Mouse (Mus musculus) layer of hippocampus, adult 11-12 months (tissue): Measurements from ENCODE around the gene Lyst.
A peak's percentile ranks its signal among the peaks of the same experiment; 100 is the strongest.

Experiments used
- DNase-seq: peaks from one replicate; pipeline ENCODE4 v3.0.0; 2022; ENCODE audit warnings: low spot score

Gene Lyst

DNA sequence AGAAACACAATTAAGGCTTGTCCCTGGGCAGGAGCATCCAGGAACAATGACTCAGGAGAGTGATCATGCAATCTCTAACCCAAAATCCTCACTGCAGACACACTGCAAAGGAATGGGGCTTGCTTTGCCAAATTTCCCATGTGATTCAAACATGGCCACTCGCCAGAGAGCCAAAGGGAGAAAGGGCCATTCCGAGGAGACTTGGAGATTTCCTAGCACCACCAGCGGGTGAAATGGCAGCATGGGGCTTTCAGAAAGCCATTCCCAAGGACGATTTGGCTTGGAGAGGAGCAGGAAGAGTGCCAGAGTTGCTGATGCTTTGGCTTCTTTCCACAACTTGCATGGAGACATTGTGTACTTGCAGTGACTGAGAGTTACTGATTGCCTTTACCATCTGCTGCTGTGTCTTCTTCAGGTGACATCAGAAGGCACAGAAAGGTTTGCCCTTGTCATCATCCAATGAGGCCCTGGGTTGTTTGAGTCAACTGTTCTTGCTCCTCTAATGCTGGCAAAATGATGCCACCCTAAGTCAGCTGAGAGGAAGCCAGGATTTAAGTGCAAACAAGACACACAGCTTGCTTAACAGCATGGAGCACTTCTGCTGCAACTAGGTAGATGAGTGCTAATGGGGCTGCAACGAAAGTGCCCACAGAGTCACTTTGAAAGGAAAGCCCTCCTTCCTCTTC lies 16.5 kb upstream of the Lyst start:
- DNase-seq = peak; percentile 62

DNA sequence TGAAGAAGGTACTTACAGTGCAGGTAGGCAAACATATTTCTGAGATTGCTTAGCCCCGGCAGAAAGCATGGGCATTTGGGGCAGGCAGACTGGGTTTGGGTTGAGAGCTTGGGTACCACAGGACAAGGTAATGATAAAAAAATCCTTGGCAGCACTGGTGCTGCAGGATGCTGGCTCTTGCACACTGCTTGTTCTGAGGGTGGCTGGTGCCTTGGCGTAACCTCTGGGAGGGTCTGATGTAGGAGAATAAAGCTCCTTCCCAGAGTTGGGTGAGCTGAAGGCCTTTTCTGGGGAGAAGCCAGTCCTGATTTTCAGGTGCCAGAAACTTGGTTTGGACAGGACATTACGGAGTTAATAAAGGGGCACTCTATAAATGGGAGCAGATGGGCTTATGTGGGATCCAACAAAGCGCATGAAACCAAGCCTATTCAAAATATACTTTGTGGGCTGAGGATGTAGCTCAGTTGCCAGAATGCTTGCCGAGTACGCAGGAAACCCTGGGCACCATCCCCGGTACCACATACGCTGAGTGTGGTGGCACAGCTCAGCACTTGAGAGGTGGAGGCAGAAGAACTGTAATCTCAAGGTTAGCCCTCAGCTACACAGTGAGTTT lies 15.8 kb upstream of the Lyst start:
- peak; percentile 71 for DNase-seq

DNA sequence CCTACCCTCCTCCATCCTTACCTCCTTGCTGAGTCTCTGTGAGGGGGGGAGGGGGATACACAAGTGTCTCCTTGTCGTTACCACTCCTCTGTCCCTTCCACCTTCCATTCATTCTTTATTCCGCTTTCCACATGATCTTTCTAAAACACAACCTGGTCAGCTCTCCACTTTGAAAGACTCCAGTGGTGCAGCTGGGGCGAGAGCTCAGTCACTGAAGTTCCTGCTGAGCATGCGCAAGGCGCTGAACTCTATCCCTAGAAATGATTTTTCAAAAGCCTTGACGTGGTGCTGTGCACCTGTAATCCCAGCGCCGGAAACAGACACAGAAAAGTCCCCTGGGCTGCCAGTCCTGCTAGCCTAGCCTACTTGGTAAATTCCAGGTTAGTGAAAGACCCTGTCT lies 15.1 kb upstream of the Lyst start:
- no peak for DNase-seq

DNA sequence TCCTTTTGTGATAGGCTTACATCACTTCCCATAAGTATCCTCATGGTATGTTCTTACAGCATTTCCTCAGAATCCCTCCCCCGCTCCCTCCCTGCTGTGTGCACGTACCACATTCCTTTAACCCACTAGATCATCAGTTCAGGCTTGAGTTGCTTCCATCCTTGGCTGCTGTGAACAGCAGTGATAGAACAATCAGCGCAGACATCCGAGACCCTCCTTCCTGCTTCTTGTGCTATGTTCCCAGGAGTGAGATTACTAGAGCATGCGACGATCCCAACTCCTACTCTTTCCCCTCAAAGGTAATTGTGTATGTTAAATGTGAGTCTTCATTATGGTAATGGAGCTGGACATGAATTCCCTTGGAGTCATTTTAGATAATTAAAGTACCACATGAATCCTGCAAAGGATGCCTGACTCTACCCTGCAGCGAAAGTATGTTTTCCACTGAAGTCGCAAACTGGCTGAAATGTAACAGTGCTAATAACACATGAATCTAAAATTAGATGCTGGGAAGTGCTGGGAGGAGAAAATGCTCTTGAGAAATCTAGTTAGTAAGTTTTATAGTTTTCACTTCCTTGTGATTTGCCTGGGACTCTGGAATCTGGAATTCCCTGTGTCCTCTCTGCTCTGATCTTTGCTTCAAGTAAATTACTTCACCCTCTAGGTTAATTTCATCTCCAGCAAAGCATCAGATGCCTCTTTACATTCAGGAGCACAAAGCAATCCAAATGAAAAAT lies 13.6 kb upstream of the Lyst start:
- no peak for DNase-seq

DNA sequence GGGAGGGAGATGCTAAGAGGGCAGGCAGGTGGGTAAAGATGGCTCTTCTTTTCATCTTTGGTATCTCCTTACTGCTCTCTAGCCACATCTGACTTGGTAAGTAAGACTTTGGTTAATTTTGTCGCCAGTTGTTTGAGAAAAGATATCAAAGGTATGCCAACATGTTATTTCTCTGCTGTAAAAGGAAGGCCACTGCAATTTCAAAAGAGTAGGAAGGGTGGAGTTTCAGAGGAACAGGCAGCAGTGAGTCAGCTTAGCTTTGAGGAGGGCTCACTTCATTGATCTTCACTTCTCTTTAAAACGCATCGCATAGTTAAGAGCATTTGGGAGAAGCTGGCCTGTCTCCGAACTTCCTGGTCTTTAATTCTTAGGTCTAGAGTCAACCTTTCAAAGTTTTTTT lies 8.2 kb upstream of the Lyst start:
- no peak for DNase-seq

DNA sequence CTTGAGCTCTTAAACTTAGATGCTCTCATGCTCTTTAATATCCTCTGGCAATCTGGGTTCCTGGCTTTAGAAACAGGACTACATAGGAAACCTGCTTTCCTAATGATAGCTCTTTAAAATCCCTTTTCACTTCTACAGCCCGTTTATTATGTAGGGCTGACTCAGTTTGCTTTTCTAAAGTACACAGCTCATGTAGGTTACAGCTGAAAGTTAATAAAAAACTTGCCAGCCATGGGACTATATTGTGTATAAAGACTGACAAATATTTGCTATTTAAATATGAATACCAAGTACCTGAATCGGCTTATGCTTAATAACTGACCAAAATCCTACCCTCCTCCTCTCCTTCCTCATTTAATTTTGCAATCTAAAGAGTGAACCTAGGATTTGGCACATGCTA lies 6.7 kb upstream of the Lyst start:
- no peak for DNase-seq

DNA sequence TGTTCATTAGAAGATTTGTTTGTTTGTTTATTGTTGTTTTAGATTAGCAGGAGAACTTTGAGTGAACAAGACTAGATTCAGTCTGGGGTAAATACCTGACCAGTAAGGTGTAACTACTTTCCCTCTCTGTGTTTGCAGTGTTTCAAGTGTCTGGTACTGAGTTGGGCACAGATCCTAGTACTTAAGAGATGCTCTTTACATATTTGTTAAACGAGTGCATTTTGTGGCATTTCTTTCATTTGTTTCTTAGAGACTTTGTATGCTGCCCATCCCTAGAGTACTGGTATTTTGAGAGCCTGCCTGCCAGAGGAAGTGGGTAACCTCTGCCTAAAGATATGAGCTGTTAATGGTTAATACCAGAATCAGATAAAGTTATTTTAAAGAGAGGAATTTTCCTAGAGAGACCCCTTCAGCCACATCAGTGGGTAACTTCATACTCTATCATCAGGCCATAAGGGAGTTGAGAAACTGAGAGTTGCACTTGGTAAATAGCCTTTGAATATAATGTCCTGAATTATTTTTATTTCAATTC lies 2.5 kb upstream of the Lyst start:
- DNase-seq = no peak

DNA sequence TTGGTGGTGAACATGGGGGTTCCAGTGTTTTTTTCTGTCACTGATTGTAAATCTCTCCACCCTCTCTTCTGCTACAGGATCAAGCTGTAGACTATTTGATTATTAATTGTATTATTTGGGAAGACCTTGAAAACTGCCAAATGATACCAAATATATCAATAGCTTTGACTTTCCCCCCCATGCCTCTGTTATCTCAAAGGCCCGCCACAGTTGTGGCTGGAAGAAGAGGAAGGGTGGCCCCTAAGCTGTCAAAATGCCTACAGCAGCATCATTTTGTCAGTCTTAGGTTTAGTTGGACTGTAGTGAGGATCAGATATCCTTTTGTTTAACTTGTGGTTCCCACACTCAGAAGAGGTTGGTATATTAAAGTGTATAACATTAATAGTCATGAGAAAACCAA lies 1.7 kb upstream of the Lyst start:
- DNase-seq = no peak

DNA sequence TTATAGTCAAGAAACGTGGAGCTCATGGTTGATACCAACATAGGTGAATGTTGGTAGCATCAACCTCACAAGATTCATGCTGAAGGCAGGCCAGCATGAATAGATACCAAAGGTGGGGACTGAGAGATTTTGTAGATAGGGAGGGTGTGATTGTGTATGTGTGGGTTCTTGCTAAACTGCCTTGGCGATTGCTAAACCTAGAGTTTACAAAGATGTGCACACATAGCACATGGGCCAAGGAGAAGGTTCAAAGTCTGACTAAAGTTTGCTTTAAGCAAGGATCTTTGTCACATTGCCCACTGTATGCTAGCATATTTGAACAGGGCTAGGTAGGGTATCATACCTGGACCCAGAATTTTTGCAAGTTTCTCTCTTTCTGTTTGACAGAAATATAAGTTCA lies 1.2 kb upstream of the Lyst start:
- DNase-seq = no peak

DNA sequence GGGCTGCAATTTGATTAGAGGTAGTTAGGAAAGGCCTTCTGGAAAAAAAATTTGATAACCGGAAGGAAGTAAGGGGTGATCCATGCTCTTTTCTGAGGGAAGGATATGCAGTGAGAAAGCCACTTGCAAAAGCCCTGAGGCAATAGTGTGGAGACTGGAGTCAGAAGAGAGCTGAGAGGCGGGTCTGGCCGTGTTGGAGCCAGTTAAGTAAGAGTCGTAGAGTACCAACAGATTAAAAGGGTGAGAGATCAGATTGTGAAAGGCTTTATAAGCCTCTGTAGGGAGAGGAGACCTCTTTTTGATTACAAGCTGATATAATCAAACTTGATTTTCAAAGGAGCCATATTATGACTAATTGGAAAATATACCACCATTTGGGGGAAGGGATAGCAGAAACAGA lies 1.7 kb downstream of the Lyst start:
- DNase-seq = no peak

DNA sequence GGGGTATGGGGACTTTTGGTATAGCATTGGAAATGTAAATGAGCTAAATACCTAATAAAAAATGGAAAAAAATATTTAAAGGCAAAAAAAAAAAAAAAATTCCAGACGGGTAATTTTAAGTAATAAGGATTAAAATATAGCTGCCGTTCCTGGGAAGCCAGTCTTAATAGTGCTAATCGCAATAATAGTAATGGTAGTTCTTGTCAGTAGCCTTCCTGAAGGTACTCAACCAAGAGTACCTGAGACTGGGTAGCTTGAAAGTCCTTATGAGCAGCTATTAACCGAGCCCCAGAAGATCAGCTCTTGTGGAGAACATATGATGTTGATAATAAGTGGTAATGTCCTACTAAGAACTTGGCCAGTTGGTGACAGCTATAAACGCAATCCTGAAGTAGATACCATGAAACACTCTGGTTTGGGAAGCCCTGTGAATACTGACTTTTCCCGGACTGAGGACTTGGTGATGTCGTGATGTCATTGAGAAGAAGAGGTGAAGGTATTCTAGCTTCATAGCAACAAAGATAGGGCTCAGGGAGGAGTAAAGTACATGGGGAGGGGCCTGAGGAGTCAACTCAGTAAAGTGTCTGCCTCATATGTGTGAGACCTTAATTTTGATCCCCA lies 6.3 kb downstream of the Lyst start:
- no peak for DNase-seq

DNA sequence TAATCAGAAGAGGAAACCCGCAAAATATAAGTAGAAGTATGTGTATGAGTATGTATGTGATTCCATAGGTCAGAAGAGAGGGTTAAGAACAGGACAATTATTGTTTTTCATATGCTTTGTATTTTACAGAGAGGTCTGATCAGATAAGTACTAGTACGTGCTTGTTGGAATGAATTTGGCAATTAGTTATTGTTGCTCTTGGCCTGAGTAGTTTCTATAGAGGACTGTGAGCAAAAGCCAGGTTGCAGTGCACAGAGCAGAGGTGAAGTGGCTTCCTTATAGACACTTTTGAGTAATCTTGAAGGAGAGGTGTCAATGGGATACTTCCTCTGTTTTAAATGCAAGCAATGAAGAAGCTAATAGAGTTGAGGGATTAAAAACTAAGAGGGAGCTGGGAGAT lies 7.7 kb downstream of the Lyst start:
- no peak for DNase-seq

DNA sequence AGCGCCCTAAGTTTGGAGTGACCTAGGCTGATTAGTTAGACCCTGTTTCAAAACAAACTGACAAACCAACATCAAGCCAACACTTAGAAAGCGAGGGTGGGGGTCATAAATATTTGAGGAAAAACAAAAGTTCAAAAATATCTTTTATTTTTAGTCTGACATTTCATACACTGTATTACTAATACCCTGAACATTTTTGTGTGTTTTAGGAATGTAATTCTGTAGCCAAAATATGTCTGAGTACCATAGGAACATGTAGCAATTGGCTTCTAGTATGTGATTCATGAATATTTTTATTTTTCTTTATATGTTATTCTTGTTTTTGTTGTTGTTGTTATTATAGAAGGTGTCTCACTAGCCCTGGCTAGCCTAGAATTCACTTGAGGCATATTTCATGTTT lies 11.2 kb downstream of the Lyst start:
- no peak for DNase-seq

DNA sequence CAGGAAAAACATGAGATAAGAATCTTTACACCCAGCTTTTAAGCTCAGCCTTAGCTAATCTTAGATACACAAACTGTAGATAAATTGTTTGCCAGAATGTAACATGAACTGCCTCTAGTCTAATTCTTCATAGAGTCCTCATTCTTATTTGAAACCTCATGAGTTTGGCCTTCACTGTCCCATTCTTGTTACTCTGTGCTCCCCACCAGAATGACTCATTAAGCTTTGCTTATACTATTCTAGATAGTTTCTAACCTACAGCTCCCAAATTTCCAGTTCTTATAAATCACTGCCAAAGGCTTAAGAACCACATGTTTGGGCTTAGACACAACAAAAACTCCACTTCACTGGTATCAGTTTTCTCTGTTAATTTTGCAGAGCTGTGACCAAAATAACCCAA lies 16.0 kb downstream of the Lyst start:
- DNase-seq = no peak

DNA sequence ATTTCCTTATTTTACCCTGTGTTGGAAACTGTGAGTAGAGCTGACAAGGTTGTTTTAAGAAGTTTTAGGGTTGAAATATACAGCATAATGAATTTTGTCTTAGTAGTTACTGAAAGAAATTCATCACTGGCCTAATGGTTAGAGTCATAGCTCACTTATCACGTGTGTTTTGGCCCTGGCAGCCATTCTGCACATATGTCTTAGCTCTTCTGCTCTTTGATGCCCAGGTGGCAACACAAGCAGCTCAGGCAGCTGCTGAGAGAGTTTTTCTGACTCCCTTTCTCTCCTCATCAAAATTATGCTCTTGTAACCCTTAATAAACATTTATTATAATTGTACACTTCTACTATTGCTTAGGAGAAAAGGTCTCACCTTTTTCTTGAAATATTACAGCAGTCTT lies 18.1 kb downstream of the Lyst start:
- no peak for DNase-seq

DNA sequence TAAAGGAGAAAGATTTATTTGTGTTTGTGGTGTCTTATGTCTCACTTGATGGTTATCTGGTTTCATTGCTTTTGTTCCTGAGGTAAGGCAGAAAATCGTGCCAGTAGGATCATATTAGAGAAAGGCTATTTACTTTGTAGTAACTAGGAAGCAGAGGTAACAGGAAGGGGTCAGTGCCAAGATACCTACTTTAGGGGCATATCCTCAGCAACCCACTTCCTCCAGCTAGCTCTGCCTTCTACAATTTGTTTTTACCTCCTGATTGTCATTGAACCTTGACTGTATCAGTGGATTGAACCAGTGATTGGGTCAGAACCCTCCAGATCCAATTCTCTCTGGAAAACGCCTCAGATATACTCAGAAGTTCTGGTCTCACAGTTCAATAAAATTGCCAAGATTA lies 19.5 kb downstream of the Lyst start:
- no peak for DNase-seq

DNA sequence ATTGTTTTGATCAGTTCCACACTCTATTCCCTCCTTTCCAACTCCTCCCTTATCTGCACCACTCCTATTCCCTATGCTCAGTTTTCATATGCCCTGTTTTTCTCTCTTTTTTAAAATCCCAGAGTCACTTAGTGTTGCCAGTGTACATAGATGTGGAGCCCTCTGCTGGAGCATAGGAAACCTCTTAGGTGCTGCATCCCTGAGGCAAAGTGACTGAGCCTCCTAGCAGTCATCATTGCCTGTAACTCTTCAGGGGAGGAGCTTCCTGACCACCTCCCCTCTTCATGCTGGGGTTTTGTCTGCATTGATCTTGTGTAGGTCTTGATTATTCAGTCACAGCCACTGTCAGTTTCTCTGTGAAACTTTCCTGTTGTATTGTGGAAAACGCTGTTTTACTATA lies 22.7 kb downstream of the Lyst start:
- peak; percentile 43 for DNase-seq

DNA sequence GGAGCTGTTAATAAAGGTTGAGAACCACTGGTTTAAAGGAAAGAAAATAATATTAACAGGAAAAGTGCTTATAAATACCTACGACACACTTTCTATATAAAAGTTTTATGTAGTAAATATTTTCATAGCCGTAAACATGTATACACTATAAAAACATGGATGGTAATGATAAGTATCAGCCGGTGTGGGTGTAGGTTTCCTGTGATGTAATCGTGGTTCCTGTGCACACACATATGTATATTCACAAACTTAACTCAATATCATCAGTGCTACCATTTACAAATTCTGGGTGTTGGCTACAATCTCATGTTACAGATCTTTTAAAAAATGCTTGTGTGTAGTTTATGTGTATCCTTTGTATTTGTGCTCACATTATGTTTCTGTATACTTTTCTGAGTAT lies 24.0 kb downstream of the Lyst start:
- no peak for DNase-seq

DNA sequence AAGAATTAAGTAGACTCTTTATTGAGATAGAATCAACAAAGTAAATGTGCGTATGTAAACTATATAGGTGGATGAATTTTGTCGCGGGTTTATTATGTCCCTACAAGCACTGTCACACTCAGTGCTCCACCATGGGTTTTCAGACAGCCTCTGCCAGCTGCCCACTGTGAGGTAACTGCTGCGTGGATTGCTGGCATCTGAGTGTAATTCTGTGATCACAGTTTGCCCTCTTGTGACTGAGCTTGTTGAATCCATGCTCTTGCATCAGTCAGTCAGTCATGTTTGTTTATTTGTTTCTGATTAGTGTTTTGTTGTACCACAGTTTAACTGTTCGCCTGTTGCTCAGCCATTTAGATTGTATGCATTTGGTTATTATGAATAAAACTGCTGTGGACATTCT lies 31.3 kb downstream of the Lyst start:
- DNase-seq = no peak

DNA sequence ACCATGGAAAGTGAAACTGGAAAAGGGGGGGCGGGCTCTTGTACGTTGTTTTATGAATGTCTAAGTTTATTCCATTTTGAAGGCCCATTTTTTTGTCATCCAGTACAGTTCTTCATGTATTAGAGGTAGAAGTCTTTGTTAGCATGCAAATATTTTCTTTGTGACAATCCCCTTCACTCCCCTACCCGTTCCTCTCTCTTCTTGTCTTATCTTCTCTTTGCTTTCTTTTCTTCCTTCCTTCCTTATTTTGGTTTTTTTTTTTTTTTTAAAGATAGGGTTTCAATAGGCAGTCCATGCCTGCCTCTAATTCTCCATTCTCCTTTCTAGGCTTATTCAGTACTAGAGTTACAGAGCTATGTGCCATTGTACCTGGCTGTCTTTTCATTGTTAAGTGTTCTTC lies 32.4 kb downstream of the Lyst start:
- no peak for DNase-seq

DNA sequence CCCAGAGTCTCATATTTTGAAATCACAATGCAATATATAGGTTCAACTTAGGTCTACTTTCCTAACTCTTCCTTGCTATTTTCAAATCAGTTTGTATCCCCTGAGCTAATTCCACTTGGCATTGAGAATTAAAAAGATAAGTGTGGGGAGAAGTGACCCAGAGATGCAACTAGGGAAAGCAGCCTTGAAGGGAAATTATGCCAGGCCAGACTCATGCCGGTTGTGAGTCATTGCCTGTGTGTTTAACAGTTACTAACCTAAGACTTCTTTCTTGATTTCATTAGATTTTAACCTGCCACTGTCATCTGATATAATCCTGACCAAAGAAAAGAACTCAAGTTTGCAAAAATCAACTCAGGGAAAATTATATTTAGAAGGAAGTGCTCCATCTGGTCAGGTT lies 43.5 kb downstream of the Lyst start:
- DNase-seq = no peak

DNA sequence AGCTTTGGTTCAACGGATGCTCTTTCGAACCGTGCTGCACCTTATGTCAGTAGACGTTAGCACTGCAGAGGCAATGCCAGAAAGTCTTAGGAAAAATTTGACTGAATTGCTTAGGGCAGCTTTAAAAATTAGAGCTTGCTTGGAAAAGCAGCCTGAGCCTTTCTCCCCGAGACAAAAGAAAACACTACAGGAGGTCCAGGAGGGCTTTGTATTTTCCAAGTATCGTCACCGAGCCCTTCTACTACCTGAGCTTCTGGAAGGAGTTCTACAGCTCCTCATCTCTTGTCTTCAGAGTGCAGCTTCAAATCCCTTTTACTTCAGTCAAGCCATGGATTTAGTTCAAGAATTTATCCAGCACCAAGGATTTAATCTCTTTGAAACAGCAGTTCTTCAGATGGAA lies 44.5 kb downstream of the Lyst start:
- no peak for DNase-seq

DNA sequence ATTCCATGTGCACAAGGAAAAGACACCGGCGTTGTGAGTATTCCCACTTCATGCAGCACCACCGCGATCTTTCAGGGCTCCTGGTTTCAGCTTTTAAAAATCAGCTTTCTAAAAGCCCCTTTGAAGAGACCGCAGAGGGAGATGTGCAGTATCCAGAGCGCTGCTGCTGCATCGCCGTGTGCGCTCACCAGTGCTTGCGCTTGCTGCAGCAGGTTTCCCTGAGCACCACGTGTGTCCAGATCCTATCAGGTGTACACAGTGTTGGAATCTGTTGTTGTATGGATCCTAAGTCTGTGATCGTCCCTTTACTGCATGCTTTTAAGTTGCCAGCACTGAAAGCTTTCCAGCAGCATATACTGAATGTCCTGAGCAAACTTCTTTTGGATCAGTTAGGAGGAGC lies 45.0 kb downstream of the Lyst start:
- no peak for DNase-seq
